Mouse (Mus musculus) fat pad, adult 2 months (tissue): ENCODE results near the gene Vmn1r226.

Experiments
- DNase-seq: peaks from one replicate; pipeline ENCODE4 v3.0.0-alpha.2; 2011; ENCODE audit warnings: low read depth, low spot score; ENCODE audit errors: extremely low read depth

Vmn1r226 gene

GRCm38 (mm10) chr17:20682543-20682942 is at the start of gene Vmn1r226:
Gene Vmn1r226 (plus strand): TSS chr17:20682843.
- no peak for DNase-seq

DNA sequence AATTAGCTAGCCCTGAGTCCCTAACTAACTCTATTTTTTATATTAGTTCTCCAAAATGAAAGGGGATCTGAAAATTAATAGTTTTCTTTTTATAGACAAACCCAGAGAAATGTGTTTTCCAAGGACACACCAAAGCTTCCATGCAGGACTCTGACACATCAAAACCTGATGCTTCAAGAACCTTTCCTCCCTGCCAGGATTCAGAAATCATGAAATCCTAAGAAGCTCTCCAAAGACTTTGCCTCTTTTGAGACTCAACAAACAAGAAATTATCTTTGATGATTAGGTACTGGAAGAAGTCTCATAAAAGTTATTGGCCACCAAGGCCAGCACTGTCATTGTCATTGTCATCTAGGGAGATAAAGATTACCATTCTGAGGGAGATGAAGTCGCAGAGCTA is 46.9 kb downstream of the Vmn1r226 start, which contains the start of gene Vmn1r227:
Gene Vmn1r227, plus strand, starts transcription at position 301 of the 400 bp plus-strand sequence.
- no peak for DNase-seq
